Mouse (Mus musculus): ENCODE data around the gene Galnt14.

Galnt14 gene

DNA sequence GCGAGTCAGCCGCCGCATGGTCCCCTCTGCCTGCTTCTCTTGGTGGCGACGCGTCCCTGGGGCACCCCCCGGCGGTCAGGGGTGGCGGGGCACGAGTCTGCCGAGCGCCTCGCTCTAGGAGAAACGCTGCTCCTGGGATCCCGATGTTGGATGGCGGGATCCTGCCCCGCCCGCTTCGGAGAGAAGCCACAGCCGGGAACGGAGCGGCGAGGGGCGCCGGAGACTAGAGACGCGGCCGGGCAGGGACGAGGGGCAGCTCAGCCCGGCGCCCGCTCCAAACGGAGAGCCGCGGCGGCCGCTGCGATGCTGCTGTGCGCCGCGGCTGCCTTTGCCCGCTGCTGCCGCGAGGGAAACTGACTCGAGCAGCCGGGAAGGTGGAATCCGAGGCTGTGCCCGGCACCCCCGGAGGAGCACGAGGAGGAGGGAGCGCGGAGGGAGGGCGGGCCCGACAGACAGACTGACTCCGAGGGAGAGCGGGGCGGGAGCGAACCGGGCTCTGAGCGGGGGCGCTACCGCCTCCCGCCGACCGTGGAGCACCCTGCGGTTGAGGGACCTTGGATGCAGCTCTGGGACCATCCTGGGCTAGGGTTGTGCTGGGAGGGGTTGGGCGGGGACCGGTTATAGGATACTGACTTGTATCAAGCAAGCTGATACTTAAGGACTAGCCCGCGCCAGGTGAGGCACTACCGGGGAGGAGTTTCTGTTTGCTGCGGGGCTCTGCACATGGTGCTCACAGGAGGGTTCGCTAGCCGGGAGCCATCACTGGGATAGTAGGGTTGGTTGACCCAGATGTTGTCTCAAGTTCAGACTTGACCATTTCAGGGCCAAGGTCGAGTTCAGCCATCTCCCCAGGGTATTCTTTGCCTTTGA lies at the start of gene Galnt14:
Gene Galnt14, minus strand, starts transcription at position 412 of the 870 bp plus-strand sequence.
- DNase-seq = peak; percentile 73

GRCm38 (mm10) chr17:73743681-73744311 lies 33.5 kb upstream of the Galnt14 start:
- peak; percentile 76 for DNase-seq

DNA sequence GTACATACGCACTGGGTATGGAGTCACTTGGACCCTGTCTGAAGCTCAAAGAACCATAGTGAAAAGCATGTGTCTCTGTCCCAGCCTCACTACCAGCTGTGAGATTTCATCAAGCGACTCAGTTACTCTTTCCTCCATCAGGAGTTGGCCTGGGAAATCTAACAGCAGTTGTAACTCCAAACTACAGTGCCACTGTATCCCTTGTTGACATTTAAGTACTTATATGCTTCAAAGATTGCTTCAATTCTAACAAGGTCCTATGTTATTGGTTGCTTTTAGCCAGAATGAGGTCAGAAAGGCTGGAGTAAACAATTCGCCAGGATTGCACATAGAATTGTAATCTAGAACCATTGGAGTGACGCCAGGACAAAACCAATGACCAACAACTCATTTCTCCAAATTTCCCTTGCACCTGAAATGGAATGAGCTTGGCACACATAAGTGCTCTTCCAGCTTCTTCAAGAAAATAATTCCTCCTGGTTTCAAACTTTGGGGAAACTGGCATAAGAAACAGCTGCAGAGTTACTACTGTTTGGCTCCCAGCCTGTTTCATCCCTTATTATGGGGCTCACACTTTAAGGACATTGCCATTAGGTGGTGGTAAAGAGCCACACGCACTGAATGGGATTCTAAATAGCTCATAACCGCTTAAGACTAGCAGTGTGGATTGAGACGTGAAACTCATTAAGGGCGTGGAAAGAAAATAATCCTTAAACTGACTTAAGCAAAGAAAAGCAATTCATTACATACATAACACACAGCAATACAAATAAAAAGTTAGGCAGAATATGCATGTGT lies 13.8 kb upstream of the Galnt14 start:
- no peak for DNase-seq

- no peak for DNase-seq
Observed at GRCm38 (mm10) chr17:73719021-73719748, 8.9 kb upstream of the Galnt14 start.

DNA sequence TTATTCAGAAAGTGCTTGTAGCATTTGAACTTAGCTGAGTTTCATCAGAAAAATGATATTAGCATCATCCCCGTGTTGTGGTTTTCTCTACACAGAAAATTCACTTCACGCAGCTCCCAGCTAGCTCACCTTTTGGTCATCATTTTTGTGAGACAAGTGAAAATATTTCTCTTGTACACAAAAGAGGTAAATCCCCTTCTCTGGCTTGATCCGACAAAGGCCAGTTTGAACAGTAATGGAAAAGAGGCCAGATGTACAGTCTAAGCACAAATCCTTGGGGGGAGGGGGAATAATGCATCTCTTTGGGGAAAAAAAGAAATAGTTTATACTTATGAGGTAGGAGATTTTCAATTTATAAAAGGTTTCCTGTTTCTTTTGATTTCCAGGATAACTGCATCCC lies 6.4 kb upstream of the Galnt14 start:
- no peak for DNase-seq

DNA sequence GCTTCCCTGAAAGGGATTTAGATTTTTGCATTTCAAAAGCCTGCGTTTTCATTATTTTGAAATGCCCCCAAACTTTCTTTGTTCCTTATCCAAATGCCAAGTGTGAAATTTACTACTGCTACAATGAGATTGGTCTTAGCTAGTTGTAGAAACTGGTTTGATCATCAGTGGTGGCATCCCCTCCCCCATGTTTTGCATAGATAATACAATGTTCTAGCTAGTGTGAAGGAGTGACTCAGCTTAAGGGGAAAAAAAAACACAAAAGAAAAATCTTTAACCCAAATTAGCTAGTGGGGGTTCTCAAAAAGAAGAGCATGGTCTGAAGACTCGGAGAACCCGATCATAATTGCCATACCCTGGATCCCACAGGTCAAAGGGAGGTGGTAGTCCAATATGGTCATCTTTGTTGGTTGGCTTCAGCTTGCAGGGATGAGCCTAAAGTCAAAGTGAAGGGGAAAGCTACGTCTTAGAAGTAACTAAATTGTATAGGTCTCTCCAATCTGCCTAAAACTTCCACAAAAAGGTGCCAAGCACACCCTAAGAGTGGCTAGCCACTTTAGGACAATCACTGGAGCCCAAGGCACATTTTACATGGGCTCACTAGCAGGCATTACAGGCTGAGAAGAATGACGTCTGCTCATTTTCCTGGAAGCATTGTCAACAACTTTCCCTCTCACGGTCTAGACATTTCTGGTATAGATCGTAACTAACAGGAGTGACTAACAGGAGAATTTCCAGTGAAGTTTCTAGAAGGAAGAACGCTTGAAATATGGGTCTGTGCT lies 4.4 kb upstream of the Galnt14 start:
- DNase-seq = no peak

GRCm38 (mm10) chr17:73713347-73713746 lies 3.1 kb upstream of the Galnt14 start:
- DNase-seq = peak; percentile 23

DNA sequence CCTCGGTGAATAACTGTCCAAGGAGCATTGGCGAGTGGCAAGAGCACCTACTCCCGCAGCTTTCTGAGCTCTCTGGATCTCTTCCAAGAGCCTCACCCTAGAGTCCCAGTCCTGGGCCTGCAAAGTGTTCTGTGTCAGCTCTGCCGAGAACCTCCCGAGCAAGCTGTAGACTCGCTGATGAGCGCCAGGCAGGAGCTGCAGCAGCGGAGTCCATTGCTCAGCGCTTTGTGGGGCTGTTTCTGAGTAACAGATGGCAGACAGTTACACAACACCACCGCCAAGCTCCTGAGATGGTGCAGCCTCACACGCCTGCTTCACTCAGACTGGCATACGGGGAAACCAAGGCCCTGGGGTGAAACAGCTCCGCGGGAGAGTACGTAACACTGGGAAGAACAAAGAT lies 1.7 kb upstream of the Galnt14 start:
- peak; percentile 62 for DNase-seq

GRCm38 (mm10) chr17:73709131-73710041 lies 867 bp downstream of the Galnt14 start:
- DNase-seq = peak; percentile 51

DNA sequence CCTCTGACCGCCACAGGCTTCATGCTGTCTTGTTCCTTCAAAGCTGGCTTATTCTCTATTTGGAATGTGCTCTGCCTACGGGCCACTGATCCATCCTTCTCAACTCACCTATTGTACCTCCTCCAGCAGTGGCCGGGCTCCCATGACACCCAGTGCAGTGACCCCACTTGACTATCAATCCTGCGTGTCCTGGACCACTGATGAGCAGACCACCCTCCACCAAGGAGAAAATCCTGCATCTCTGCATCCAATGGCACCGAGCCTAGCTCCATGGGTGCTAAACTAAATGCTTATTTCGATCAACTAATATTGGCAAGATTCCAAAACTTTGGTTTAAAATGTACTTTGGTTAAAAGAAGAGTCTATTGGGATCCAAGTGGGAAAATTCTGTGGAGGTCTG lies 1.8 kb downstream of the Galnt14 start:
- DNase-seq = no peak

DNA sequence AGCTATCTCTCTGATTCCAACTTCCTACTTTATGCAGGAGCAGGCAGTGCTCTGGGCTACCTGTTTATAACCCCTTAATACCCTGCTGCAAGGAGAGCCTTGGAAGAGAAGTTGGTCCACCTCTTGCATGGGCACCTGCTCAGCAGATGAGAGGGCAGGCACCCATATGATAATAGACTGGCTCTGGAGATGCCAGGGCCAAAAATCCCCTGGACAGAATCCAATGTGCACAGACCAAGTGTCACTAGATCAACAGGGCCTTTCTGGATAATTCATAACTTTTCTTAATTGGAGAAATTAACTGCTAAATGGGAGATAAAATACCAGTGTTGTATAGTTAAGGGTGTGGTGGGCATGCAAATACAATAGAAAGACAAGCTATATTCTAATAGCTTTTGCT lies 6.7 kb downstream of the Galnt14 start:
- DNase-seq = no peak

GRCm38 (mm10) chr17:73701016-73701415 lies 9.2 kb downstream of the Galnt14 start:
- DNase-seq = no peak

- no peak for DNase-seq
Observed at GRCm38 (mm10) chr17:73699881-73700280, 10.4 kb downstream of the Galnt14 start.

DNA sequence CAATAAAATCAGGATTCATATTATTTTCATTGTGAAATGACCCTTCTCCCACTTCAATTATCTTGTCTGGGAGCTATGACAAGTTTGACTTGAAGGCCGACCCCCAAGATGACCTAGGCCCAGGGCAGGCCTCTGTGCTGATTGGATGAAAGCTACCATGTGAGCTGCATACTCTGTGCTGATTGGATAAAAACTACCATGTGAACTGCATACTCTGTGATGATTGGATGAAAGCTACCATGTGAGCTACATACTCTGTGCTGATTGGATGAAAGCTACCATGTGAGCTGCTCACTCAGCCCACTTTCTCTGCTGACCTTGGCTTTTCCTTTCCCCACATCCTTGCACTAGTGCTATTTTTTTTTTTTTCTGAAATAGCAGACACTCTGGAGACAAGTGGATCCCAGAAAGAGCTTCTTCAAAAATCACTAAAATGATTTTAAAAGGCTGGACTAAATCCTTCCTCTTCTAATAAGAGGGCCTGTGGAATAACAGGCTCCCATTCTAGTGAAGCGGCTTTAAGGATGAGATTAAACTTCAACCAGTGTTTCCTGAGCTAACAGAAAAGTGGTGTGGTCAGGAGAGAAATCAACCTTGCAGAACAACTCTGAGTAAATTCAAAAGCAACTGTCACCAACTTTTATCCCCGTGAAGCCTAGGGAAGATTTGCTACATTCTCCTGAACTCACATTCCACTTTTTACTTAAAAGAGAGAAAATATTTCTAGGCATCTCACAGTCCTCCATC lies 15.9 kb downstream of the Galnt14 start:
- DNase-seq = no peak

DNA sequence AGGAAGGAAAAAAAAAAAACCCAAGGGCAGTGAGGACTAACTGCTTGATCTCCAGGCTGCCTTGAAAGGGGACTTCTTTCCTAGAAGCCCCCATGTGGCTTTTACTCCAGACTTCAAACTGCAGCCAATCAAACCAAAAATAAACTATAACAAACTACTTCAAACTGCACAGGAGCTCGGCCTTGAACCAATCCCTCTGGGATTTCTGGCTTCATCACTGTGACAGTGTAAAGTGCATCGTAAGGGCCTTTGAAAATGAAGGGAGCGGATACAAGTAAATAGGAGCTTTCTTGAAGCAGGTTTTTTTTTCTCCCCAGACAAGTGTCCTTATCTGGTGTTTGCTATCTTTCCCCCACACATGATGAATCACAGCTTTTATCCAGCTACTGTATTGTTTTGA lies 22.0 kb downstream of the Galnt14 start:
- no peak for DNase-seq

- no peak for DNase-seq
Observed at GRCm38 (mm10) chr17:73686292-73686691, 24.0 kb downstream of the Galnt14 start.

DNA sequence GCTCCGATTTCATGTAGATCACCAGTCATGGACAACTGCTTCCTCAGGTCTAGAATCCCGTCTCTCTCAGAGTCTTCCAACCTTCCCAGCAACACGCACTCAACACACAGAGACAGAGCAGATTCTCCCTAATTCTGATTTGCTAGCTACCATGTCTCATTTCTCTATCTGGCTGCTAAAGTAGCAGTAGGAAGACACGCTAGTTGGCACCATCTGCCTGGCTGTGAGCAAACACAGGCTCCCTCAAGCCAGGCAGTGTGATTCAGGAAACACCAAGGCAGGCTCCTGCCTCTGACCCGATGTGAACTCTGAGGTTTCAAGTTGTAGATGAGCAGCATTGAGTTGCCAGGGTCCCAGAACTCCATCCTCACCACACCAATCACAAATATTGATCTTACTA lies 25.5 kb downstream of the Galnt14 start:
- peak; percentile 15 for DNase-seq

DNA sequence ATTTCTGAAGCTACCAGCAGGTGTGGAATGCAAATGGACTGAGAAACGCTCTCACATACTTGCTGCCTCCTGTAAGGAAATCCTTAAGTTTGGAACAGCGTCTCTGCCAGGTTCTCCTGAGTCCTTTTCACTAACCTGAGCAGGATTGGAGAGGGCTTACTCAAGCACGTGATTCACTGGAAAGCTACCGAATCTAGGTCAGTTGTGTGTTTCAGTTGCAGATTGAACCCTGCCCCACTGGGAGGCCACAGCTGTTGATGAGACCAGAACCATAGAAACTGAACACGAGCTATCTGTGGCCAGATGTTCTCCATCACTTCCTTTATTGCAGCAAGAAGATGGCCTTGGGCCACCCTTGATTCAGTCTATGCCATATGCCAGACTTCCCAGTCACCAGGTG lies 38.3 kb downstream of the Galnt14 start:
- DNase-seq = no peak

- DNase-seq = no peak
Observed at GRCm38 (mm10) chr17:73670048-73670447, 40.2 kb downstream of the Galnt14 start.

DNA sequence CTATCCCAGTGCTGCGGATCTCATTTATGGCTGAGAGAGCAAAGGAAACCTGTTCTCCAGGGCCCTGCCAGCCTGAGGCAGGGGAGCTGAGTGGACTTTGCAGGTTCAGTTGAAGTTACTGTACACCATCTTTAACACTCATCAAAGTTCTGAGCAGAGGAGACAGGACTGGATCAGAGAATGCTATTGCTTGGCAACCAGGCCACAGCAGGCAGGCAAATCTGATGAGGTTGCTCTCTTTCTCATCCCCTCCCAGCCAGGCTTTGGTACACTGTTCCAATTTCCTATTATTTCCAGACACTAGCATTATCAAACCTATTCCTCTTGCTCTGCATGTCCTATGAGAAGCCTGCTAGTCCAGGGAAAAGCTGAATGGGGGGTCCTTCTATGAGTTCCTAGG lies 41.3 kb downstream of the Galnt14 start:
- DNase-seq = no peak
